ENCODE assay signal across 14 mouse cellular contexts in the genomic region with DNA sequence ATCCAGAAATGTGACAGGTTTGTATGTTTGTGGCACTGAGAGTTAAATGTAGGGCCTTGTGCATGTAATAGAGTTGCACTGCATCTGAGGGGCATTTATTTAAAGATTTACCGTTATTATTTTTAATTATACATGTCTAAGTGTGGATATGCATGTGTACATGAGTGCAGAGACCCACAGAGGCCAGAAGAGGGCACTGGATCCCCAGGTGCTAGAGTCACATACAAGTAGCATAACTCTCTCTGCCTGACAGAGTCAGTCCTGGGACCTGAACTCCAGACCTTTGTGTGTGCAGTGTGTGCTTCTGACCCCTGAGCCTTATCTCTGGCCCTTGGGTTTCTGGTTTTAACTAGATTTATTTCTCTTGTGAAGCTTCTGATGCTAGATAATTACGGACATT. TPM values are rescaled to one million over a fixed set of nuclear protein-coding genes. Genes with fewer than 3 reads are reported as not detected.
A peak's percentile ranks its signal among the peaks of the same experiment; 100 is the strongest.
DNase-seq lines count a peak whose midpoint lies in the region; ATAC-seq and TF ChIP-seq lines count a peak whose summit lies in the region.
"Had no signal": no experiment of that assay in that cellular context is flagged by ENCODE, and none has a peak within 500 bp of the region (broad histone marks: within the 10 kb centered on the region; RNA-seq: fewer than 3 reads in every experiment).

No protein-coding gene starts in this region.

- H3K4me1 ChIP-seq in liver, adult 2 months (ENCODE audit: control insufficient read depth, insufficient read depth, low read length): no peaks in the 10 kb centered on the region
- H3K4me1 ChIP-seq in liver, embryonic 11.5 days (replicated peaks; ENCODE audit: control insufficient read depth, insufficient read depth, low read length): no peaks in the 10 kb centered on the region
- peaks cover 22% of the 10 kb centered on the region for H3K4me1 ChIP-seq in E14TG2a.4 (replicated peaks; ENCODE audit: low read depth, low read length)
- no peaks in the 10 kb centered on the region for H3K4me1 ChIP-seq in limb, embryonic 10.5 days
- H3K4me1 ChIP-seq: neural tube, embryonic 12.5 days had no signal

- H3K27me3 ChIP-seq in liver, adult 2 months (ENCODE audit: control insufficient read depth, insufficient read depth, low read length): no peaks in the 10 kb centered on the region
- no peaks in the 10 kb centered on the region for H3K27me3 ChIP-seq in liver, embryonic 11.5 days (replicated peaks; ENCODE audit: control insufficient read depth, insufficient read depth, low read length)
- no peaks in the 10 kb centered on the region for H3K27me3 ChIP-seq in E14TG2a.4 (ENCODE audit: insufficient read depth, low read length)
- H3K27me3 ChIP-seq in limb, embryonic 10.5 days (ENCODE audit: low read depth, poor library complexity, severe bottlenecking): no peaks in the 10 kb centered on the region
- H3K27me3 ChIP-seq: neural tube, embryonic 12.5 days had no signal

- no peak overlapping the region for H3K27ac ChIP-seq in liver, adult 2 months (replicated peaks; ENCODE audit: insufficient read depth, low read depth, low read length)
- H3K27ac ChIP-seq in liver, embryonic 11.5 days (ENCODE audit: low read depth, low read length): no peak overlapping the region
- H3K27ac ChIP-seq in limb, embryonic 10.5 days: no peak overlapping the region
- H3K27ac ChIP-seq: neural tube, embryonic 12.5 days had no signal

- peak; percentile 61 for TF ChIP-seq CTCF in liver, adult 2 months (IDR thresholded peaks at IDR 0.05; ENCODE audit: low read depth, low read length)
- TF ChIP-seq CTCF in E14TG2a.4 (conservative IDR thresholded peaks at IDR 0.05; ENCODE audit: low read length): peak; percentile 64
- TF ChIP-seq CTCF in brain, embryonic 14.5 days (IDR thresholded peaks at IDR 0.05; ENCODE audit: borderline replicate concordance, extremely low read depth, insufficient read depth, insufficient read length): peak; percentile 25; the same call in 1 of the 2 replicates

- H3K4me2 ChIP-seq in liver, embryonic 11.5 days: no peak overlapping the region
- H3K4me2 ChIP-seq: neural tube, embryonic 12.5 days had no signal

- WGBS in liver, adult 2 months: 75% methylated on average over 2 of the region's 2 CpGs
- WGBS in liver, embryonic 11.5 days: 49% methylated on average over 2 of the region's 2 CpGs
- 76% methylated on average over 2 of the region's 2 CpGs for WGBS in limb, embryonic 10.5 days

- H3K9ac ChIP-seq in liver, adult 2 months (ENCODE audit: low read depth, low read length): no peak overlapping the region
- H3K9ac ChIP-seq in liver, embryonic 11.5 days (ENCODE audit: low read depth, low read length): no peak overlapping the region
- H3K9ac ChIP-seq: neural tube, embryonic 12.5 days had no signal

- no peak for ATAC-seq in liver, embryonic 11.5 days (replicated peaks; ENCODE audit: low FRiP score)
- ATAC-seq in megakaryocyte-erythroid progenitor cell, adult 5-6 weeks (replicated peaks; ENCODE audit: low FRiP score, low TSS enrichment, poor library complexity, severe bottlenecking): peak; percentile 90

- H3K79me2 ChIP-seq in liver, adult 2 months (ENCODE audit: control insufficient read depth, insufficient read depth, low read length): no peaks in the 10 kb centered on the region

- H3K9me3 ChIP-seq in liver, embryonic 11.5 days (ENCODE audit: control insufficient read depth, low read length): no peaks in the 10 kb centered on the region
- no peaks in the 10 kb centered on the region for H3K9me3 ChIP-seq in E14TG2a.4 (ENCODE audit: low read length)
- no peaks in the 10 kb centered on the region for H3K9me3 ChIP-seq in limb, embryonic 10.5 days (replicated peaks)
- H3K9me3 ChIP-seq: neural tube, embryonic 12.5 days had no signal

- peaks cover 21% of the 10 kb centered on the region for H3K36me3 ChIP-seq in liver, adult 2 months (ENCODE audit: control insufficient read depth, insufficient read depth, low read length)
- H3K36me3 ChIP-seq in liver, embryonic 11.5 days (ENCODE audit: control insufficient read depth, insufficient read depth, low read length): no peaks in the 10 kb centered on the region
- no peaks in the 10 kb centered on the region for H3K36me3 ChIP-seq in E14TG2a.4 (ENCODE audit: insufficient read depth, low read length)
- no peaks in the 10 kb centered on the region for H3K36me3 ChIP-seq in limb, embryonic 10.5 days
- H3K36me3 ChIP-seq: neural tube, embryonic 12.5 days had no signal

- no peak for TF ChIP-seq POLR2A in liver, adult 2 months (IDR thresholded peaks at IDR 0.05; ENCODE audit: extremely low read depth, insufficient read depth, low read length)
- TF ChIP-seq POLR2A in brain, embryonic 14.5 days (IDR thresholded peaks at IDR 0.05; ENCODE audit: borderline replicate concordance, extremely low read depth, insufficient read depth, insufficient read length, poor library complexity, severe bottlenecking): no peak

- H3K4me3 ChIP-seq in liver, adult 2 months (ENCODE audit: insufficient read depth, low read depth, low read length): no peak overlapping the region
- H3K4me3 ChIP-seq in liver, embryonic 11.5 days (ENCODE audit: low read depth, low read length): no peak overlapping the region
- no peak overlapping the region for H3K4me3 ChIP-seq in E14TG2a.4 (replicated peaks; ENCODE audit: low read length)
- no peak overlapping the region for H3K4me3 ChIP-seq in limb, embryonic 10.5 days
- H3K4me3 ChIP-seq: neural tube, embryonic 12.5 days had no signal

- DNase-seq in liver, adult 2 months (ENCODE audit: extremely low read depth, low read depth, low spot score): peak; percentile 12
- DNase-seq in liver, embryonic 11.5 days (ENCODE audit: low spot score): no peak
- DNase-seq in brain, embryonic 14.5 days (ENCODE audit: low read depth): peak; percentile 9
- DNase-seq in limb, embryonic 10.5 days (ENCODE audit: low spot score): no peak
- no peak for DNase-seq in layer of hippocampus, adult 11-12 months (ENCODE audit: low spot score)
- no peak for DNase-seq in ovary, postnatal 36 days (ENCODE audit: low spot score)
- DNase-seq: cerebellum, adult 9-10 months; gastrocnemius, postnatal 14 days; kidney, postnatal 14 days; right cerebral cortex, postnatal 4 days; thymus, adult 18-20 months had no signal

RNA-seq across cellular contexts. Expression of a gene that starts 14.8 kb away (rescaled TPM):
- total RNA-seq in liver, adult 2 months (2014; rRNA removed): 2.8 and 4.0 TPM in 2 replicates
- 1.7 and 2.2 TPM in 2 replicates for polyA plus RNA-seq in liver, adult 2 months (2012; rRNA removed)
- 8.1 and 8.8 TPM in 2 replicates for polyA plus RNA-seq in liver, embryonic 11.5 days (2014; fragmentation: Nextera tagmentation; extraction: Ambion mirVana)
- 0.81 and 1.4 TPM in 2 replicates for polyA plus RNA-seq in brain, embryonic 14.5 days (2012; rRNA removed)
- total RNA-seq in megakaryocyte-erythroid progenitor cell, adult 5-6 weeks (2014; fragmentation: Nextera tagmentation): 0.90 and 3.6 TPM in 2 replicates
- total RNA-seq in megakaryocyte-erythroid progenitor cell, adult 5-6 weeks (2017): 6.4 and 9.2 TPM in 2 replicates
- 3.7 and 4.1 TPM in 2 replicates for polyA plus RNA-seq in limb, embryonic 10.5 days (2016; fragmentation: Nextera tagmentation; extraction: Ambion mirVana)

RNA-seq across cellular contexts. Expression of a gene that starts 33.0 kb away (rescaled TPM):
- 2.1 and 2.5 TPM in 2 replicates for total RNA-seq in liver, adult 2 months (2014; rRNA removed)
- polyA plus RNA-seq in liver, adult 2 months (2012; rRNA removed): 0.67 and 0.76 TPM in 2 replicates
- polyA plus RNA-seq in liver, embryonic 11.5 days (2014; fragmentation: Nextera tagmentation; extraction: Ambion mirVana): 25.1 and 26.0 TPM in 2 replicates
- polyA plus RNA-seq in brain, embryonic 14.5 days (2012; rRNA removed): 22.4 and 26.8 TPM in 2 replicates
- total RNA-seq in megakaryocyte-erythroid progenitor cell, adult 5-6 weeks (2014; fragmentation: Nextera tagmentation): 19.2 and 24.7 TPM in 2 replicates
- total RNA-seq in megakaryocyte-erythroid progenitor cell, adult 5-6 weeks (2017): 23.6 and 28.5 TPM in 2 replicates
- polyA plus RNA-seq in limb, embryonic 10.5 days (2016; fragmentation: Nextera tagmentation; extraction: Ambion mirVana): 21.4 and 23.0 TPM in 2 replicates

RNA-seq across cellular contexts. Expression of a gene that starts 33.5 kb away (rescaled TPM):
- total RNA-seq in liver, adult 2 months (2014; rRNA removed): 10.1 and 12.5 TPM in 2 replicates
- polyA plus RNA-seq in liver, adult 2 months (2012; rRNA removed): 1.8 and 2.5 TPM in 2 replicates
- polyA plus RNA-seq in liver, embryonic 11.5 days (2014; fragmentation: Nextera tagmentation; extraction: Ambion mirVana): 32.1 and 33.5 TPM in 2 replicates
- polyA plus RNA-seq in brain, embryonic 14.5 days (2012; rRNA removed): 15.7 and 16.7 TPM in 2 replicates
- total RNA-seq in megakaryocyte-erythroid progenitor cell, adult 5-6 weeks (2014; fragmentation: Nextera tagmentation): 34.6 and 39.9 TPM in 2 replicates
- total RNA-seq in megakaryocyte-erythroid progenitor cell, adult 5-6 weeks (2017): 51.5 and 60.1 TPM in 2 replicates
- polyA plus RNA-seq in limb, embryonic 10.5 days (2016; fragmentation: Nextera tagmentation; extraction: Ambion mirVana): 23.8 and 25.8 TPM in 2 replicates

RNA-seq across cellular contexts. Expression of a gene that starts 33.6 kb away (rescaled TPM):
- total RNA-seq in liver, adult 2 months (2014; rRNA removed): 46.4 and 52.1 TPM in 2 replicates
- polyA plus RNA-seq in liver, adult 2 months (2012; rRNA removed): 20.3 and 20.9 TPM in 2 replicates
- 328 and 349 TPM in 2 replicates for polyA plus RNA-seq in liver, embryonic 11.5 days (2014; fragmentation: Nextera tagmentation; extraction: Ambion mirVana)
- 211 and 231 TPM in 2 replicates for polyA plus RNA-seq in brain, embryonic 14.5 days (2012; rRNA removed)
- total RNA-seq in megakaryocyte-erythroid progenitor cell, adult 5-6 weeks (2014; fragmentation: Nextera tagmentation): 266 and 321 TPM in 2 replicates
- 395 and 432 TPM in 2 replicates for total RNA-seq in megakaryocyte-erythroid progenitor cell, adult 5-6 weeks (2017)
- 361 and 370 TPM in 2 replicates for polyA plus RNA-seq in limb, embryonic 10.5 days (2016; fragmentation: Nextera tagmentation; extraction: Ambion mirVana)

RNA-seq across cellular contexts. Expression of a gene that starts 46.4 kb away (rescaled TPM):
- total RNA-seq in liver, adult 2 months (2014; rRNA removed): 13.1 and 15.1 TPM in 2 replicates
- polyA plus RNA-seq in liver, adult 2 months (2012; rRNA removed): 7.0 and 8.5 TPM in 2 replicates
- 92.0 and 97.2 TPM in 2 replicates for polyA plus RNA-seq in liver, embryonic 11.5 days (2014; fragmentation: Nextera tagmentation; extraction: Ambion mirVana)
- 24.3 and 32.1 TPM in 2 replicates for polyA plus RNA-seq in brain, embryonic 14.5 days (2012; rRNA removed)
- total RNA-seq in megakaryocyte-erythroid progenitor cell, adult 5-6 weeks (2014; fragmentation: Nextera tagmentation): 69.6 and 73.5 TPM in 2 replicates
- total RNA-seq in megakaryocyte-erythroid progenitor cell, adult 5-6 weeks (2017): 66.7 and 69.1 TPM in 2 replicates
- polyA plus RNA-seq in limb, embryonic 10.5 days (2016; fragmentation: Nextera tagmentation; extraction: Ambion mirVana): 116 and 117 TPM in 2 replicates

Comparison
In these comparisons a context has a peak if more than half of its experiments do, and no peak if none do; other contexts are left out.
1. DNase-seq: peak in liver, adult 2 months (single experiment) and brain, embryonic 14.5 days (single experiment); none in liver, embryonic 11.5 days (single experiment), limb, embryonic 10.5 days (single experiment), layer of hippocampus, adult 11-12 months (single experiment) and ovary, postnatal 36 days (single experiment).
2. RNA of a gene that starts 33.0 kb away (polyA plus RNA-seq): 25.1 to 26.0 TPM in liver, embryonic 11.5 days, 21.4 to 23.0 TPM in limb, embryonic 10.5 days and 22.4 to 26.8 TPM in brain, embryonic 14.5 days; 0.67 to 0.76 TPM in liver, adult 2 months; every median in the first group is over 10 times any median in the second.
3. Peak in every context shown above with its lines, with median percentiles within 50 percentile points of each other: CTCF ChIP-seq.